Mouse (Mus musculus) midbrain, embryonic 10.5 days (tissue): Measurements from ENCODE around the gene Olfr10. TPM values are rescaled to one million over a fixed set of nuclear protein-coding genes. Genes with fewer than 3 reads are reported as not detected.
"Not testable (repeated sequence)": the region's sequence is repeated elsewhere in the genome, so short reads cannot be mapped to it uniquely, and the experiment has no call there.

Experiments used
- DNase-seq: peaks from one replicate; pipeline ENCODE4 v3.0.0-alpha.2; 2017; ENCODE audit warnings: low spot score
- H3K27ac ChIP-seq: fragments of 300-500 bp; sonication (generic); replicated peaks from 2 replicates; pipeline ENCODE4 v1.5.1; 2016; ENCODE audit warnings: mild to moderate bottlenecking
- H3K27me3 ChIP-seq: fragments of 300-500 bp; sonication (generic); 2 replicates; pipeline ENCODE4 v1.6.1; 2016; ENCODE audit warnings: low read depth, mild to moderate bottlenecking; ENCODE audit not compliant: poor library complexity, severe bottlenecking
- H3K36me3 ChIP-seq: fragments of 300-500 bp; sonication (generic); 2 replicates; pipeline ENCODE4 v1.6.1; 2016; ENCODE audit warnings: mild to moderate bottlenecking, moderate library complexity
- H3K4me1 ChIP-seq: fragments of 300-500 bp; sonication (generic); 2 replicates; pipeline ENCODE4 v1.6.1; 2016
- H3K4me3 ChIP-seq: fragments of 300-500 bp; sonication (generic); 2 replicates; pipeline ENCODE4 v1.5.1; 2016; ENCODE audit warnings: mild to moderate bottlenecking, moderate library complexity
- H3K9me3 ChIP-seq: fragments of 300-500 bp; sonication (generic); replicated peaks from 2 replicates; pipeline ENCODE4 v1.6.1; 2016; ENCODE audit warnings: mild to moderate bottlenecking
- WGBS: fragments of 180-500 bp; shearing (Covaris S2); methylation state at CpG from one replicate; pipeline ENCODE4 v1.1.7; 2016; 5-methylcytosine and 5-hydroxymethylcytosine counted together
- polyA plus RNA-seq: library from polyadenylated mRNA; unstranded; fragments of >200 nt; fragmentation: Nextera tagmentation; extraction: Ambion mirVana; gene quantifications from 2 replicates; pipeline ENCODE4 v1.2.1, GENCODE M21; 2016

The Olfr10 gene
- polyA plus RNA-seq, 1 experiment from 2014 or later: not detected

GRCm38 (mm10) chr11:49269761-49270160 lies 34.8 kb upstream of the Olfr10 start:
- Histone ChIP-seq H3K27ac (no peak overlapping the region), H3K4me1 (no peaks in the 10 kb centered on the region), H3K27me3 (no peaks in the 10 kb centered on the region), H3K36me3 (no peaks in the 10 kb centered on the region), H3K9me3 (no peaks in the 10 kb centered on the region), H3K4me3 (no peak overlapping the region)
- WGBS: 94% methylated on average over 9 of the region's 9 CpGs
- no peak for DNase-seq

DNA sequence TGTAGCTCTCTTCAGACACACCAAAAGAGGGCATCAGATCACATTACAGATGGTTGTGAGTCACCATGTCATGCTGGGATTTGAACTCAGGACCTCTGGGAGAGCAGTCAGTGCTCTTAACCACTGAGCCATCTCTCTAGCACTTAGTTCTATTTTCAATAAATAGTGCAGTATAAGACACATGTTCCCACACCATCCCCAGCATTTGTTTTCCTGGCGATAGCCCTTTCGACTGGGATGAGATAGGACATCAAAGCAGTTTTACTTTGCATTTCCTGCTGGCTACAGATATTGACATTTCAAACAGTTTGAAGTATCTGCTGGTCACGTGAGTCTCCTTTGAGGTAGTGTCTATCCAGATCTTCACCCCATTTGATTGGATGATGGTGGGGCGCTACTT lies 34.2 kb upstream of the Olfr10 start:
- Histone ChIP-seq H3K4me3 (no peak overlapping the region), H3K27me3 (no peaks in the 10 kb centered on the region), H3K9me3 (no peaks in the 10 kb centered on the region), H3K27ac (no peak overlapping the region), H3K4me1 (no peaks in the 10 kb centered on the region), H3K36me3 (no peaks in the 10 kb centered on the region)
- 90% methylated on average over 4 of the region's 4 CpGs for WGBS
- no peak for DNase-seq

DNA sequence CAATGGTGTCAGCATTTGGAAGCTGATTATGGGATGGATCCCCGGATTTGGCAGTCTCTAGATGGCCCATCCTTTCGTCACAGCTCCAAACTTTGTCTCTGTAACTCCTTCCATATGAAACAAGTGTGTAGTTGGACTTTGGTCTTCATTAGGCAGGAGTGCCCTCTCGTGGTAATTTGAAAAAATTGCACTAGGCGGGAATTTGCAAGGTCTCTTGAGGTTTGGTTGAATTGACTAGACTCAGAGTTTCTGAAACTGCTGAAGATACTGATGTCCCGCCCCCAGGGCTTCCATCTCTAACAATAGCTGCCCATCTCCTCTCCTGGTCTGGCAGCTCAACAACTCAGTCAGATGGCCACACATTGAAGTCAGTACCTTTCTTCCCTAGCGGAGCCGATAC lies 33.2 kb upstream of the Olfr10 start:
- peak; percentile 32 for DNase-seq
- no peak overlapping the region for H3K4me3 ChIP-seq
- no peaks in the 10 kb centered on the region for H3K27me3 ChIP-seq
- no peak overlapping the region for H3K27ac ChIP-seq
- no peaks in the 10 kb centered on the region for H3K4me1 ChIP-seq
- no peaks in the 10 kb centered on the region for H3K9me3 ChIP-seq
- 31% methylated on average over 7 of the region's 7 CpGs for WGBS
- H3K36me3 ChIP-seq: no peaks in the 10 kb centered on the region

DNA sequence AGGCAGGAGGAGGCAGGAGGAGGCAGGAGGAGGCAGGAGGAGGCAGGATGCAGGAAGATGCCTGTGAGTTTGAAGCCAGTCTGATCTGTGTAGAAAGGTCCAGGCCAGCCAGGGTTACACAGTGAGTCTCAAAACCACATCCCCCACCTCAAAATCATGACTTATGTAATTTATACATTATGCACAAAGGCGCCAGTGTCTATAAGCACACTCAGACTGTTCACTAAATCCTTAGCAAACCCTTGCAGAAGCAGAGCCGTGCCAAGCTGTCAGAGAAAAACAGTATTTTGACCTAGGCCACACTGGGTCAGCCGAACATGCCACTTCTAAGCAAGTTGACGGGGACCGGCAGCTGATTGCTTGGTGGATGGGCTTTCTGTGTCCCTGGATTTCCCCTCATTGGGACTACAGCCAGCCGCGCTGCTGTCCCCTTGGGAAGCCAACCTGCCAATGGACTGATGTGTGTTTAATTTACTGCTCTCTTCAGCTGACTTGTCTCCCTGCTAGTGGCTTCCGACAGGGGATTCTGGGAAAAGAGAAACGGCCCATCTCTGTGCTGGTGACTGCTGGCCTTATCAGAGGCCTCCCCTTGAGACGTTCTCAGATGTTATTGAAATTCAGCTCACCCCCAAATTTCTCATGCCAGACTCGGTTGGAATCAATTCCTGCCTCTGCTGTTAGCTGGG lies 30.6 kb upstream of the Olfr10 start:
- Histone ChIP-seq H3K9me3 (no peaks in the 10 kb centered on the region), H3K4me3 (no peak overlapping the region), H3K4me1 (no peaks in the 10 kb centered on the region), H3K36me3 (no peaks in the 10 kb centered on the region), H3K27ac (no peak overlapping the region; the same call in 1 of the 2 replicates), H3K27me3 (no peaks in the 10 kb centered on the region)
- DNase-seq: no peak
- WGBS: 77% methylated on average over 11 of the region's 11 CpGs

- DNase-seq: no peak
- H3K4me3 ChIP-seq: no peak within 1 kb of the TSS
- H3K27me3 ChIP-seq: no peaks in the 10 kb centered on the region
- H3K36me3 ChIP-seq: no peaks in the 10 kb centered on the region
- no peaks in the 10 kb centered on the region for H3K4me1 ChIP-seq
- no peak within 1 kb of the TSS for H3K27ac ChIP-seq
- WGBS: 81% methylated on average over 3 of the region's 3 CpGs
- H3K9me3 ChIP-seq: no peaks in the 10 kb centered on the region; the same call in 1 of the 2 replicates
Measured at GRCm38 (mm10) chr11:49278222-49278621, 26.3 kb upstream of the Olfr10 start, which contains the start of gene Olfr1393. TSS of gene Olfr1393 (plus strand) at chr11:49278304.

- not testable (repeated sequence) for H3K4me3 ChIP-seq, H3K4me1 ChIP-seq, H3K27ac ChIP-seq, H3K36me3 ChIP-seq, DNase-seq, H3K27me3 ChIP-seq, H3K9me3 ChIP-seq
- WGBS: 63% methylated on average over 1 of the region's 1 CpGs
Measured at GRCm38 (mm10) chr11:49284982-49285381, 19.6 kb upstream of the Olfr10 start, which contains the start of gene Olfr1392. TSS of gene Olfr1392 (plus strand) at chr11:49285282.

DNA sequence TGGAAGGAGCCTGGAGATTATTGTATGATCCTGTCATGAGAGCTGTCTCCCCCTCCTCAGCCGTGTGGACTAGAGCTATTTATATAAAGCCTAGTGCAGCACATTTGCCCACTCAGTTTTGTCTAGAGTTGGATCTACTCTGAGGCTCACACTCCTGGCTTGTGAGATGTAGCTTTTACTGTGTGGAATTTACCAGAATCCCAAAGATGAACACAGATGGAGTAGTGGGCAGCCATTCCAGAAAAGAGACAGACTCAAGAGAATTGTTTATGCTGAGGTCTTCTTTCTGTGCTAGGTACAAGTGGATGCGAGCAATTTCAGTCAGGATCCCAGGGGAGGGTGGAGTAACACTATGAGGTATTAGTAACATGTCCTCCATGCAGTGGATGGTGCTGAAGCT lies 17.3 kb upstream of the Olfr10 start:
- no peak overlapping the region for H3K4me3 ChIP-seq
- no peaks in the 10 kb centered on the region for H3K27me3 ChIP-seq
- no peak for DNase-seq
- H3K4me1 ChIP-seq: no peaks in the 10 kb centered on the region
- 84% methylated on average over 2 of the region's 2 CpGs for WGBS
- no peaks in the 10 kb centered on the region; the same call in 1 of the 2 replicates for H3K9me3 ChIP-seq
- no peak overlapping the region for H3K27ac ChIP-seq
- no peaks in the 10 kb centered on the region for H3K36me3 ChIP-seq

DNA sequence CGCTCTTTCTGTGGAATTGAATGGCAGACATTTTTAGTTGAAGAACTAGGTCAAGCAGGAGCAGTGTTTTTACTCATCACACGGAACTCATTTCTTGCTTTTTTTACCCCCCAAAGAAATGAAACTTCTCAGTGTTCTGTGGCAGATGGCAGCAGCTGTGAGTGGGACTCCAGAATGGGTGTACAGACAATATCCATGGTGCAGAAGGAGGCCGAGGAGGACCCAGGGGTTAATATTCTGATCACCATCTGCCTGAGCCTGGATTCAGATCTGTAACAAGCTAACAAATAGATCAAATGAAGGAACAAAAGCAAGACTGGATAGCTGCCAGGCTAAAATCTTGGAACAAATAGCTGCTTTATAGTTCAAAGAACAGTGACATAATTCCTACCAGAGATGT lies 11.8 kb upstream of the Olfr10 start:
- 82% methylated on average over 3 of the region's 3 CpGs for WGBS
- Histone ChIP-seq H3K4me3 (no peak overlapping the region), H3K27ac (no peak overlapping the region), H3K27me3 (no peaks in the 10 kb centered on the region), H3K9me3 (no peaks in the 10 kb centered on the region), H3K36me3 (no peaks in the 10 kb centered on the region), H3K4me1 (no peaks in the 10 kb centered on the region)
- no peak for DNase-seq

GRCm38 (mm10) chr11:49308547-49308946 lies 4.0 kb downstream of the Olfr10 start:
- H3K36me3 ChIP-seq, H3K27ac ChIP-seq, H3K27me3 ChIP-seq, H3K9me3 ChIP-seq, DNase-seq, H3K4me3 ChIP-seq, H3K4me1 ChIP-seq: not testable (repeated sequence)
- 78% methylated on average over 5 of the region's 5 CpGs for WGBS

GRCm38 (mm10) chr11:49322442-49322841 lies 17.9 kb downstream of the Olfr10 start, which contains the start of gene Olfr1391:
TSS of gene Olfr1391 (plus strand) at chr11:49322742.
- no peak within 1 kb of the TSS for H3K27ac ChIP-seq
- 81% methylated on average over 2 of the region's 2 CpGs for WGBS
- no peak within 1 kb of the TSS for H3K4me3 ChIP-seq
- H3K9me3 ChIP-seq: no peaks in the 10 kb centered on the region
- no peak for DNase-seq
- no peaks in the 10 kb centered on the region for H3K27me3 ChIP-seq
- no peaks in the 10 kb centered on the region for H3K4me1 ChIP-seq
- H3K36me3 ChIP-seq: no peaks in the 10 kb centered on the region

GRCm38 (mm10) chr11:49326726-49327125 lies 22.2 kb downstream of the Olfr10 start:
- Histone ChIP-seq H3K27me3 (no peaks in the 10 kb centered on the region), H3K4me3 (no peak overlapping the region), H3K4me1 (no peaks in the 10 kb centered on the region), H3K36me3 (no peaks in the 10 kb centered on the region), H3K9me3 (no peaks in the 10 kb centered on the region), H3K27ac (no peak overlapping the region)
- 85% methylated on average over 3 of the region's 3 CpGs for WGBS
- DNase-seq: no peak

- Histone ChIP-seq H3K27ac (no peak overlapping the region), H3K4me1 (no peaks in the 10 kb centered on the region), H3K36me3 (no peaks in the 10 kb centered on the region), H3K4me3 (no peak overlapping the region), H3K9me3 (no peaks in the 10 kb centered on the region), H3K27me3 (no peaks in the 10 kb centered on the region)
- 78% methylated on average over 1 of the region's 1 CpGs for WGBS
- DNase-seq: no peak
Measured at GRCm38 (mm10) chr11:49329686-49330085, 25.1 kb downstream of the Olfr10 start.

- no peak within 1 kb of the TSS for H3K4me3 ChIP-seq
- no peak for DNase-seq
- H3K27me3 ChIP-seq: no peaks in the 10 kb centered on the region
- H3K36me3 ChIP-seq: no peaks in the 10 kb centered on the region
- 93% methylated on average over 1 of the region's 1 CpGs for WGBS
- H3K27ac ChIP-seq: no peak within 1 kb of the TSS
- no peaks in the 10 kb centered on the region for H3K9me3 ChIP-seq
- no peaks in the 10 kb centered on the region for H3K4me1 ChIP-seq
Measured at GRCm38 (mm10) chr11:49334888-49335287, 30.3 kb downstream of the Olfr10 start, which contains the start of gene Olfr1390. TSS of gene Olfr1390 (plus strand) at chr11:49335188.
